Mouse (Mus musculus): ENCODE measurements around the gene Rpl36a-ps1.
"Not testable (repeated sequence)": the region's sequence is repeated elsewhere in the genome, so short reads cannot be mapped to it uniquely, and the experiment has no call there.

Rpl36a-ps1 gene

DNA sequence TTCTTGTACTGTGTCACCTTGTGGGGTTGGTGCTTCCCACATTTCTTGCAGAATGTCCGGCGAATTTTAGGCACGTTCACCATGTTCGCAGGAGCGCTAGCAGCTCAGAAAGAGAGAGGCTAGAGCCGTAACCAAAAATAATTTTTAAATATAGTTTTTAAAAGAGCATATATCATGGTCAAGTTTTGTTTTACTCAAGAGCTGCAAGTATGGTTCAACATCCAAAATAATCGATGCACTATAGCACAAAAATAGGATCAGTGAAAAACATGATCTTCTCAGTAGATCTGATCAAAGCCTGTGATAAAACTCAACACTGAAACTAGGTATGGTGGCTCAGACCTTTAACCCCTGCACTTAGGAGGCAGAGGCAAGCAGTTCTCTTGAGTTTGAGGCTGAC is at the start of gene Rpl36a-ps1:
Gene Rpl36a-ps1 (minus strand): TSS at position 101 of the 400 bp plus-strand sequence.
- DNase-seq, result no peak

DNA sequence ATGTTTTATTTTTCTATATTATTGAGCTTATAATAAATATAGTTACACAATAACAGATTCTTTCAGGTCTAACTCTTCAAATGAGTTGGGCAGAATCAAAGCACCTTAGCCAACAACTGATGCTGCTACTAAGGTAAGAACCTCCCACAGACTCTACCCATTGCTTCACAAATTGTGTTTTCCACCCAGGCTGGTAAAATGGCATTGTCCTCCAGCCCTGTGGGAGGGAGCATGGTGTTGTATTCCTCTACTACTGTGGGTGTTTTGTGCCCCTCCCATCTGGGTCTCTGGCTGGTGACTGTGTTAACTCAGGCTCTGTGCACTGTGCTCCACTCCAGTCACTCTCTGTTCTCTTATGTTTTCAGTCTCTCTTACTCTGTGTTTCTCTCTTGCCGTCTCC is 49.4 kb upstream of the Rpl36a-ps1 start:
- no peak for DNase-seq

DNA sequence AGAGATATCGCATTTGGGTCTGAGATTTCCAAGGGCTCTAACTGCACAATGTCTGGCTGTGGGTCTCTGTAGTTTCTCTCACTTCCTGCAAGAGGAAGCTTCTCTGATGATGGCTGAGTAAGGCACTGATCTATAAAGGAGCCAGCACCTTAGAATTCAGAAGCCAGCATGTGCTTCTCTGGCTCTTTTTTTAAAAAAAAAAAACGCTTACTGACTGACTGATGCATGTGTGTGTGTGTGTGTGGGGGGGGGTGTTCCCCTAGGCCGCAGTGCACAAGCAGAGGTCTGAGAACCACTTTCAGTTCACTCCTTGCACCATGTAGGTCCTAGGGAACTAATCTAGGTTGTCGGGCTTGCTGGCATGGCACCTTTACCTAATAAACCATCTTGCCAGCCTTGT is 47.3 kb upstream of the Rpl36a-ps1 start:
- DNase-seq, result no peak

DNA sequence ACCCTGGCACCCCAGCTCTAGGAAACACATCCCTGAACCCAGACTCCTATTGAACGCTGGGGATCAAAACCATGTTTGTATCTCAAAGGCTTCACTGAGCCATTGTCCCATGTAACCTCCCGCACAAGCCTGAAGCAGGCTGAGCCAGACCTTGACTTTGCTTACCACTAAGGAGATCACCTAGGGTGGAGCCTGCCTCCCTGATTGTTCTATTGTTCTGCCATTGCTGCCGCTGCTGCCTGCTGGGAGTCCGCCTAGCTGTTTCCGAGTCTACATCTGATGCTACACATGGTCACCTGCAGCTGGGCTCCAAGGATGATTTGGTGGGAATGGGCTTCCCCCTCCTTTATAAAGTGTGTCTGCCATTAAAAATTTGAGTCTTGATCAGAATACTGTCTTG is 45.2 kb upstream of the Rpl36a-ps1 start:
- not testable (repeated sequence) for DNase-seq

DNA sequence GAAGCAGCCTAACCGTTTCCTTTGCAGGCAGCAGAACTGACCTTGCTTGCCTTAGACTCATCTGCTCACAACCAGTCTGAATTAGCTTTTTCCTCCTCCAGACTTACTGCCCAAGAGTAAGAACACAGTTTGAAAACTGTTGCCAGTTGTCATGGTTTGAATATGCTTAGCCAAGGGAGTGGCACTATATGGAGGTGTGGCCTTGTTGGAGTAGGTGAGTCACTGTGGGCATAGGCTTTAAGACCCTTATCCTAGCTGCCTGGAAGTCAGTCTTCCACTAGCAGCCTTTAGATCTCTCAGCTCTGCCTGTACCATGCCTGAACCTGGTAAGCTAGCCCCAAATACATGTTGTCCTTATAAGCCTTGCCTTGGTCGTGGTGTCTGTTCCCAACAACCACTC is 43.6 kb upstream of the Rpl36a-ps1 start:
- DNase-seq, result no peak

DNA sequence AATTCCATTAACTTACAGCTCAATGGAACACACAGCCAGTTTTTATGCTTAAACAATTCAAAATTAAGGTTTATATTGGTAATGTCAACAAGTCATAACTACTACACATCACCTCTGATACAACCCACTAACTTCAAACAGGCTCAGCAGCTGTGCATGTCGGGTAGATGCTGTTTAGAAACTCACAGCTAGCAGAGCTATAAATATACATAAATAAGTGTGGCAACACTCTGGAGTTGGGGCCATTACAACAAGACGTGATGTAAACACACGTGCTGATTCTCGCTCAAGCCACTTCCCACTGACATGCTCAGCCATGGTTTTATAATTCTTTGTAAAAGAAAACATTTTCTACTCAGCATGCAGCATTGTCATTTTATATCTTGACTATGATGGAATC is 41.9 kb upstream of the Rpl36a-ps1 start:
- no peak for DNase-seq

DNA sequence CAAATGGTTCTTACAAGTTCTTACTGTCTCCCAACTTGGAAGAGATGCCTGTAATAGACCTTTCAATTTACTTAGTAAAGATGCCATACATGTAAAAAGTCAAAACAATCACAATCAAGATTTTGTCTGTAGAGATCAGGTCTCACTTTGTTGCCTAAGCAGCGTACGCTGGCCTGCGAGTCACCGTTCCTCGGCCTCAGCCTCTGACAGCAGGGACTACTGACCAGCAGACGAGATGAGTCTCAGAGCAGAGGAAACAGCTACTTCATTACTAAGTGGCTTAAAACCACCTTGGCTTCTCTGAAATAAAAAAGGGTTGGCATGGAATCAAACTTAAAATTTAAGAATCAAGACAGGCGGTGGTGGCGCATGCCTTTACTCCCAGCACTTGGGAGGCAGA is 40.7 kb upstream of the Rpl36a-ps1 start:
- DNase-seq, result not testable (repeated sequence)

DNA sequence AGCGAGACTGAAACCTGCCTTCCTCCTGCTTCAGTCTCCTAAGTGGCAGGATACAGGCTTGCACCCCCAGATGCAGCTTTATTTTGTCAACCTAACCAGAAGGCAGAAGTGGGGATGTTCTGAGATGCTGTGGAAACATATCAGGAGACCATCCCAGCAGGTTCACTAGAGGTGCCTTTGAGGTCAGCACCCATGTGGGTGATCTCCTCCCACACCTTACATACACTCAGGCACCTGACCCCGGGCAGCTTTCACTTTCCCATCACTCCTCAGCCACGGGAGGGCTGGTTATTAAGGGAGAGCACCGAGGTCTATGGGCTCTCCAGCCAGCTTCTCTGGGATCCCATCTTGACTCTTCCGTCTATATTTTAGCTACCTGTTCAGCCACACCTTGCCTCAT is 38.5 kb upstream of the Rpl36a-ps1 start:
- DNase-seq, result no peak

DNA sequence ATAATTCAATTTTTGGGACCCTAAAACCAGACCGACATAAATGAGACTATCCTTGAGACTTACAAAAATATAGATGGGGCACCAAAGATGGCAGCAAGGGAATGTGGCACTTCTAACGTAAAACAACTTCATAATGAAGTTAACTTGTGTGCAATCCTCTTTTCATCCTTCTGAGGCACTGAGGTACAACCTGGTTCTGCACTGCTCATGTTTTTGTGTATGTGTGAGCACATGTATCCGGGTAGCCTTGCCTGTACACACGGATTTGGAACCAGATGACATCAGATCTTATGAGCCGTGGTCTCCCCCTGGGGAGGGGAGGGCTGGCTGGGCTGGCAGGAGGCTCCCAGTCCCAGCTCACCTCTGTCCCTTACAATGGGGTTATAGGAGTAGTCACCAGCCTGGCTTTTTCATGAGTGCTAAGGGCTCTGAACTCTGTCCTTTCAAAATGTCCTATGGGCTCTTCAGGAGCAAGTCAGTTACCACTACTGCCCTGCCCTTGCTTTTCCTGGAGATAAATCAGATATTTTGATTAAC is 37.3 kb upstream of the Rpl36a-ps1 start:
- no peak for DNase-seq

DNA sequence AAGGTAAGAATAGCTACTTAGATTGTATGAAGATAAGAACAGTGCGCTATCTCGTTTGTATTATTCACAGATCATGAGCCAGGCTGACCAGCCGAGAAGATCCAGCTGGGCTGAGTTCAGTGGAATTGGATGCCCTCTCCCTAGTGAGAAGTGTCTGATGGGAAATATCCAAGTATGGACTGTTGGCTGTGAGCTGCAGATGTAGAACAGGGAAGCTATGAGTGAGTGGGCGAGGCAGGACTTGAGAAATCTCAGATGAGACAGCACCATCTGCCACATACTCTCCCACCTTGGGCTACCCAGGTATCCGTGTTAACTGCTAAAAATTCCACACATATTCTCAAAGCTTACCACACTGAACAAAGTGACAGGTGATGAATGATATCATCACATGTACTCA is 35.9 kb upstream of the Rpl36a-ps1 start:
- no peak for DNase-seq

DNA sequence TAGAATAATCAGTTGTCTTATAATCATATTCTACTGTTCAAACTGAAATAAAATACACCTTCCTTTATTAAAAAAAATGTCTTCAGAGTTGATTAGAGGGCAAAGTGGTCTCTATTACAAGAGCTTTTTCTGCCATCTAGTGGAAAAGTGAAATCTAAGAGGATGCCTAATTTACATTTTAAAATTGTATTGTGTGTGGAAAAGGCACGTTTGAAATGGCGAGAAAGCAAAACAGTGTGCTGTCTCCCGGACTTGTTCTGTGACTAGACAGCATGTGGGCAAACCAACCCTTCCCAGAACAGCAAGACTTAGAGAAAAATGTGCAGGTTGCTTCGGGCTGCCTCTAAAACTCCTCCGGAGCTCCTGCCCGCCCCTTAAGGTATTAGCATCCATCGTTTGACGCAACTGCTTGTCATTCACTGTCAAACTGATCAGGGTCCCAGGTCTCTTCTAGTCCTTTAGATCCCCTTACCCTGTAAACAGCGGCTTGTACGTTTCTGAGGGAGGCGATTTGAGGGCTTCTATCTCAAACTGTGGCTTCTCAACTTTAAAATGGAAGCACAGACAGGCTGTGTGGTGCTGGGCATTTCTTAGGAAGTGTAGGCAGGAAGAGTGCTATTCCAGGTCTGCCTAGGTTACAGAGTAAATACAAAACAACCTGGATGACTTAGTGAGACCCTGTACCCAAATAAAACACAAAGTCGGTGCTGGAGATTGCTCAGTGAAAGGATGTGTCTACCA is 28.4 kb upstream of the Rpl36a-ps1 start:
- DNase-seq, result no peak

DNA sequence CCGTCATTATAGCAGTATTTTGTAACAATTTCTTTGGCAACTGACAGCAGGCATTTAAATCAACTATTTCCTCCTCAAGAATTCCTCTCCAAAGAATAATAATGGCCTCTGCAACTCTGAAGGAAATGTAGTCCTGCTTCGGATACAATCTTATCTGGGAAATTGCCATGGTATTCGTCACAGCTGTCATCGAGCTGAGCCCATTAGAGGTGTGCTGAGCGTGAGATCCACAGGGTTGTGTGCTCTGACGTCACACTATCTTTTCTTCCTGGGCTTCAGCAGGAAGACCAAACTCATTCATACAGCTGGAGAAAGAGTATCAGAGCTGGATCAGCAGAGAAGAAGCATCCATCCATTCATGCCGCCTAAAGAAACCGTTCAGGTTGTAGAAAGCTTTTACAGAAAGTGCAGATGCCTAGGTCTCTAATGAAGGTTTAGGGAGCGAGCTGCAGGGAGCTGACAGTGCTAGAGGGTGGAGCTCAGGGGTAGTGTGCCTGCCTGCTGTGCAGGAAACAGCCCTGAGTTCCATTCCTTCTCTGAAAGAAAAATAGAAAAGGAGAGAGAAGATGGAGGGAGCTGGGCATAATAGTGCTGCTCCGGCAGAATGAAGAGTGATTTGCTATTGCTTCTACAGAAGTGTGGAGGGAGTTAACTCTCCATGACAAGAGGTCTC is 25.2 kb upstream of the Rpl36a-ps1 start:
- DNase-seq, result no peak

DNA sequence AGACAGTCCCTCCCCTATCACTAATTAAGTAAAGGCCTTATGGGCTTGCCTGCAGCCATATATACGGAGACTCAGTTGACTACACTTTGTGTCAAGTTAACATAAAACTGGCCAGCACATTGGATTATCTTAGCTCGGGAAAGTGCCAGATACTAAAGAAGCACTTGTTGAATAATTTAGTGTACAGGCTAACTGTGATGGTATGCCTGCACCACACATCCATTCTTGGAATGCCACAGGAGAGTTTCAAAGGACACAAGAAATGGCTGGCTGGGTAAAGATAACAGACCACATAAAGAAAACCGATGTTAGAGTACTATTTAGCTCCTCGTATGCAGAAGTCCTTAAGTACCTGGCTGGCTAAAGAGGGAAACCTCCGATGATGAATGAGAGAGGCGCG is 24.6 kb upstream of the Rpl36a-ps1 start:
- no peak for DNase-seq

DNA sequence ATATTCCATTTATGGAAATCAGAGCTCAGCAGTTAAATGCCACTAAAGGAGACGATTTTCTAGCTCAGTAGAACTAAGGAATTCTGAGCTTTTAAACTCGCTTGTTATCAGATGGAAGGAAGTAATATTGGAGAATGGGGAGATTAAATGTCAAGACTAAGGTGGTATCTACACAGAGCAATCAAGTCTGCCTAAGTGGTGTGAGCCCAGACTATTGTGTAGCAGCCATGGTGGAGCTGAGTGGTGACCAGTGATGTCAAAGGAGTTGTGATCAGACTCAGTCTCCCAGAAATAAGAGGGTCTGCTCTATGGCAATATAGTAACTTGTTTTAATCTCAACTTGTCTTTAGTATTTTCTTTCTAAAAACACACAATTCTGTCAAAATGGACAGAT is 16.8 kb upstream of the Rpl36a-ps1 start:
- DNase-seq, result no peak

DNA sequence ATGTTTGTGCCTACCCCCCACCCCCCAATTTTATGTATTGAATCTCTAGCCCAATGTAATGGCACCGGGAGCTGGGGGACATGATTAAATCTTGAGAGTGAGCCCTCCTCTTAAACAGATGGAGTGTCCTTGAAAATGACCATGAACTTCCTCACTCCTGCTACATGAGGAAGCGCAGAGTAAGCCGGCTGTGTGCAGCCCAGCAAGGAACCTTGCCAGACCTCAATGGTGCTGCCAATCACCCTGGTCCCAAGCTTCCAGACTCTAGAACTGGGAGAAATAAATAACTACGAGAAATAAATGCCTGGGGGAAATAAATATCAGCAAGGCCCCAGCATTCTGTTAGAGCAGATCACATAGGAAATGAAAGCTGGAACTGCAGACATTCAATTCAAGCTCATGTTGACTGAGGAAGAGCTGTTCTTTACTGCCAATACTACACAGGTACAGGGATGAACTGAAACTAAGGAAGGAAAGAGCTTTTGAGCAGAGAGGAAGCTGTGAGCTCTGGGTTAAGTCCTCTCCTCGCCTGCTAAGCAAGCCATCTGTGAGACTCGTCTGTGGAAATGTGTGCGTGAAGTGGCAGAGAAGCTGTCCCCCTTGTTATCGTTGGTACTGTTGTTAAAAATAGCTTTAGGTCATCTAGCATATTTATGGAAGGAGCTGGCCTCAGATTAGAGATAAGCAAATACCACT is 16.3 kb upstream of the Rpl36a-ps1 start:
- DNase-seq, result no peak

DNA sequence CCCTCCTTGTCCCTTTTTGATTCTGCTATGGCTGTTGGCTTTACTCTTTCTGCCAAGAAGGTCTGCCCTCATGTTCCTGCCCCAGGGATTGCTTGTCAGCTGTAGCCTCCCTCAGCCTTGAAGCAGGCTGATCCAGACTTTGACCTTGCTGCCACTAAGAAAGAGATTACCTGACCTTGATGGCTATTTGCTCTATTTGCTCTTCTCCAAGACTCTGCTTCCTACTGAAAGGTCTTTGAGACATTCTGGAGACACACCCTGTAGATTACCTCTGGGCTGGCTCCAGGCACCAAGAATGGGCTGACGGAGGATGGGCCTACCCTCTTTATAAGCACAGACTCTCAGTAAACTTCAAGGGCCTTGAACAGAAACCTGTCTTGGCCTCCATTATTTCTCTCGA is 1.6 kb downstream of the Rpl36a-ps1 start:
- no peak for DNase-seq

DNA sequence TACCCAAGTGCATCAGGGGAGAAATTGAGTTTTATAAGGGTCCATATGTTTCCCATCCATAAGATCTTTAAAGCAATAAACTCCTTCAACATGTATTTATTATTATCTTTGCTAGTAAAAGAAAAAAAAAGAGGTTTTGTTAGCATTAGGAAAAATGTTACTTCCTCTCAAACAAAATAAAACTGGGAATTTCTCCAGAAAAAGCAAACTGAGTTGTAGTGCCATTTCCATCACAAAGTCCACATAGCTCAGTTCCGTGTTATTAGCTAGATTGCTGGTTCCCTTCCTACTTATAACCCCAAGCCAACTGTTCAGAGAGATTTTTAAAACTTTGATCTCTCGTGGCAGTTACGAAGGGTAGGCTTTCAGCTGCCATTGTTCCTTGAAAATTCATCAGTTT is 3.5 kb downstream of the Rpl36a-ps1 start:
- DNase-seq, result no peak

DNA sequence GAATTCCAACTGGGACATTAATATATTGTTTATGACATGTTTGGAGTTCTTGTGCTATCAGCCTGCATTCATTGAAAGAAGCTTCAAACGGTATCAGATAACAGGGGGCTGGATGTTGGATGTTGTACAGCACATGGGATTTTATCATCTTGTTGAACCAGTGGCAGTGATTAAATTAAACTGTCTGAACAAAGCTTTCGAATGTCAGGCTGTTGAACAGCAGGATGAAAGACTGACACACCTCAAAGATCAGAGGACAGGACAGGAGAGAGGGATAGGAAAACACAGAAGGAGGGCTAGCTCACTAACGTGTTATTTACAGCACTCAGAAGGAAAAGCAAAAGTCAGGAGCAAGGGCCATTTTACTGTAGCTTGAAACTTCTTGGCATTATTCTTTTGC is 4.3 kb downstream of the Rpl36a-ps1 start:
- DNase-seq, result no peak

DNA sequence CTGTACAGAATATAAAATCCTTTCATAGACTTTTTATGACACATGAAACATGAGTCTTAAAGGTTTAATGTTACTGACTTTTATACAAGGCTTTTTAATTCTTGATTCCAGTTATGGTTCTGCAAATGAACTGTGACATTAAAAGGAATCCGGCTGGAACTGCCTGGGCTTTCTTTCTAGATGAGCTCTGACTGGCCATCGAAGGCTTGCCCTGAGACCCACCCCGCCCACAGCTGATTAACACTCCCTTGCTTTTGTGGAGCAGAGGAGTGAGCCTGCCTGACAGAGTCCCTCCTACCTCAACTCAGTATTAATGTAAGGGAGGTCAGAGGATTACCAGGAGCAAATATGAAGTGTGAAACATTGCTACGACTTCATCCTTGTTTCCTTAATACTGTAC is 22.2 kb downstream of the Rpl36a-ps1 start:
- no peak for DNase-seq

DNA sequence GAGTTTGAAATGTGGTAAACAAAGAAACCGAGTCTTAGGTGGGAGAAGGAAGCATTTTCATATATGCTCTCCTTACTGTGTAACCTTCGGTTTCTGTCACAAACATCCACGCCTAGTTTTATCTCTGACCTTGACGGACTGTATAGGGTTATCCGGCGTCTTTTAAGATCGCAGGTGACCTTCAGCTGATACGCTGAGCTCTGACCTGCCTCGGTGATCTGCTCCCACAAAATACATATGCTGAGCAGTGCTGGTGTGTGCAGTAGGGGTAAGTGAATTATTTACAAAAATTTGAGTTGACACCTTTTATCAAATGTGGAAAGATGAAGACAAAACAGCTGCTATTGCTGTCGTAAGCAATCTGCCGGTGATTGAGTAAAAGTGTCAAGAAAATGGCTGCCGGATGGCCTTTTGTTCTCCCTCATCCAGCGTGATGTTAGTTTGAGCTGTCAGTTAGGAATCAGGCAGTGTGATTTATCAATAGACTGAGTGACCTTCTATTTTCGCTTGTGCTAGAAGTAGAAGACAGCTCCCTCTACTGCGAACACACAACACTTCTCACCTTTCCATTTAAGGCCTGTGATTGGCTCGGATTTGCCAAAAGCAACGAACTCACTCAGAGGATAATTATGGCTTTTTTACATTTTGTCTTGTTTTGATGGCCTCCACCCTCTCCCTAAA is 35.0 kb downstream of the Rpl36a-ps1 start:
- DNase-seq, result no peak

DNA sequence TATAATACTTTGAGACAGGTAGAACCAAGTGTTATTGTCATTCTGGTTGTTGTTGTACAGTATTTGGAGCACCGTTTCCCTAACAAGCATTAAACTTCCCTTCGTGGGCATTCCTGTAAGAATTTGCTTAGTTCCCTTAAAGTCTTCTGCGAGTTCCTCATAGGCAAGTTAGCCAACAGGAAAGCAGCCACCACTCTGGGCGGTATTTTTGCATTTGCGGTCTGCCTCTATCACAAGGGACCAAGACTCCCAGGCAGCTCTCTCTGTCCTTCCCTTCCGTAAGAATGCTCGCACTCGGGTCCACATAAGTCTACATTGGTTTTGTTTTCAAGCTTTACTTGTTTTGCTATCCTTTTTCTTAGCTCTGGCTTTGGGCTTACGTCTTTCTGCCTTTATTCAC is 37.3 kb downstream of the Rpl36a-ps1 start:
- no peak for DNase-seq

DNA sequence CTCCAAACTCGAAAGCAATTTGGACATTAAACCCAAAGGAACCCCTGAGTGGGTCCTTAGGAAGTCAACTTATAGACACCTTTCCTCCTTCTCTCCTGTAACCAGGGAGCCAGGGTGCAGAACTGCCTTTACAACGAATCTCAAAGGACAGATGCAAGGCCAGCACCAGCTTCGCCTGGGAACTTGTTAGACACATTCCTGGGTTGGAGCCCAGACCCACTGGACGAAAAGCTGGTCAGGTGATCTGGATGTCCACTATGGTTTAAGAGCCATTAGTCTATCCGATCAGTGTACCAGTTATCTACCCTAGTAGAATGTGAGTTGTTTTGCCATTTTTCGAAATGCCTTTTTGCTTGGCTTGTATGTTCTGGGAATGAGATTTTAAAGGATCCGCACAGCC is 41.7 kb downstream of the Rpl36a-ps1 start:
- no peak for DNase-seq

DNA sequence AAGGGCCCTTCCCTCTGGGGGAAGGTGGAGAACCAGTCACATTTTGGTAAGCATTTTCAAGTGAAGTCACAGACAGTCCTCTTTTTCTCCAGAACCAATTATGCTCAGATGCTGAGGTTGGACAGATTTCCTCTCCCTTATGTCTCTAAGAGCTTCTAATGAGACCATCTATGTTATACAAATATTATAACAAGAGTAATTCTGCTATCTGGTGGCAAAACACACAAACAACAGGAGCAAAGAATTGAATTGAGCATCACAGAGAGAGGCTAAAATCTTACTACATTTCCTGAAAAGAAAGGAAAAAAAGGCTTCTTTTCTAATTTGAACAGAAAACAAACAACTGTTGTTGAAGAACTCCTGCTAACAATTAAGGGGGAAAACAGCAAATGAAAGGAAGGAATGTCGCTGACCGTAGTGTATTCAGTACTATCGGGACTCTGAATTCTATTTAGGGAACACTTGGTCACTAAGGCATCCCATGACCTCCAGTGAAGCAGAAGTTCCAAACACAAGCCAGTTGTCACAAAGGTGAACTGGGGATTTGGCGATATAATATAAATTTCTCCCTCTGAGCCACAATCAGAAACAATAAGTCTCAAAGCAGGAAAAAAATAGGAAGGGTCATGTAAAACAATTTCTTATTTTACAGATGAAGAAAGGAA is 42.4 kb downstream of the Rpl36a-ps1 start:
- DNase-seq, result no peak

Data from cerebellum, adult 8-10 months (tissue).